Mouse (Mus musculus): ENCODE results near the gene Rpl13a. TPM values are rescaled to one million over a fixed set of nuclear protein-coding genes. Genes with fewer than 3 reads are reported as not detected.
"Not testable (repeated sequence)": the region's sequence is repeated elsewhere in the genome, so short reads cannot be mapped to it uniquely, and the experiment has no call there.

The Rpl13a gene
- polyA plus RNA-seq, 1 experiment from 2014 or later, result 1,416 TPM

- Histone ChIP-seq H3K36me3 (ENCODE audit: control insufficient read depth, insufficient read depth, low read length) (no peaks in the 10 kb centered on the region), H3K9ac (ENCODE audit: low read depth, low read length) (no peak overlapping the region), H3K4me2 (replicated peaks; ENCODE audit: low read depth, low read length) (no peak overlapping the region), H3K27ac (ENCODE audit: low read depth, low read length) (no peak overlapping the region), H3K4me1 (ENCODE audit: control insufficient read depth, insufficient read depth, low read length) (peaks cover 17% of the 10 kb centered on the region), H3K4me3 (ENCODE audit: low read length) (no peak overlapping the region), H3K9me3 (ENCODE audit: control insufficient read depth, low read length) (no peaks in the 10 kb centered on the region), H3K27me3 (ENCODE audit: control insufficient read depth, insufficient read depth, low read length) (no peaks in the 10 kb centered on the region)
- ATAC-seq (ENCODE audit: low FRiP score, low TSS enrichment), result no peak
- WGBS, result 76% methylated on average over 5 of the region's 5 CpGs
Measured at GRCm38 (mm10) chr7:45104941-45105340, 23.6 kb downstream of the Rpl13a start.

GRCm38 (mm10) chr7:45103652-45104180, 24.8 kb downstream of the Rpl13a start, which contains the start of gene Fcgrt:
TSS of gene Fcgrt (minus strand) at chr7:45103851.
- peak within 1 kb of the TSS; percentile 37 for H3K9ac ChIP-seq (ENCODE audit: low read depth, low read length)
- no peaks in the 10 kb centered on the region for H3K9me3 ChIP-seq (ENCODE audit: control insufficient read depth, low read length)
- H3K27ac ChIP-seq (ENCODE audit: low read depth, low read length), result peak within 1 kb of the TSS; percentile 93
- ATAC-seq (ENCODE audit: low FRiP score, low TSS enrichment), result peak; percentile 94
- 14% methylated on average over 7 of the region's 7 CpGs for WGBS
- H3K4me3 ChIP-seq (ENCODE audit: low read length), result peak within 1 kb of the TSS; percentile 36
- no peaks in the 10 kb centered on the region for H3K27me3 ChIP-seq (ENCODE audit: control insufficient read depth, insufficient read depth, low read length)
- peak within 1 kb of the TSS; percentile 44 for H3K4me2 ChIP-seq (replicated peaks; ENCODE audit: low read depth, low read length)
- H3K4me1 ChIP-seq (ENCODE audit: control insufficient read depth, insufficient read depth, low read length), result peaks cover 17% of the 10 kb centered on the region
- no peaks in the 10 kb centered on the region for H3K36me3 ChIP-seq (ENCODE audit: control insufficient read depth, insufficient read depth, low read length)

- no peaks in the 10 kb centered on the region for H3K9me3 ChIP-seq (ENCODE audit: control insufficient read depth, low read length)
- H3K4me3 ChIP-seq (ENCODE audit: low read length), result peak overlapping the region; percentile 36
- H3K4me1 ChIP-seq (ENCODE audit: control insufficient read depth, insufficient read depth, low read length), result peaks cover 17% of the 10 kb centered on the region
- H3K9ac ChIP-seq (ENCODE audit: low read depth, low read length), result peak overlapping the region; percentile 37
- H3K27ac ChIP-seq (ENCODE audit: low read depth, low read length), result peak overlapping the region; percentile 93
- peak overlapping the region; percentile 44 for H3K4me2 ChIP-seq (replicated peaks; ENCODE audit: low read depth, low read length)
- H3K36me3 ChIP-seq (ENCODE audit: control insufficient read depth, insufficient read depth, low read length), result no peaks in the 10 kb centered on the region
- no peaks in the 10 kb centered on the region for H3K27me3 ChIP-seq (ENCODE audit: control insufficient read depth, insufficient read depth, low read length)
- WGBS, result 26% methylated on average over 9 of the region's 9 CpGs
- peak; percentile 37; the same call in 1 of the 2 replicates for ATAC-seq (ENCODE audit: low FRiP score, low TSS enrichment)
Measured at GRCm38 (mm10) chr7:45102940-45103585, 25.5 kb downstream of the Rpl13a start.

GRCm38 (mm10) chr7:45102441-45102840, 26.1 kb downstream of the Rpl13a start:
- WGBS, result 70% methylated on average over 11 of the region's 11 CpGs
- Histone ChIP-seq H3K4me1 (ENCODE audit: control insufficient read depth, insufficient read depth, low read length) (peaks cover 17% of the 10 kb centered on the region), H3K27me3 (ENCODE audit: control insufficient read depth, insufficient read depth, low read length) (no peaks in the 10 kb centered on the region), H3K9ac (ENCODE audit: low read depth, low read length) (peak overlapping the region; percentile 42; the same call in 1 of the 2 replicates), H3K4me3 (ENCODE audit: low read length) (peak overlapping the region; percentile 36; the same call in 1 of the 2 replicates), H3K4me2 (replicated peaks; ENCODE audit: low read depth, low read length) (peak overlapping the region; percentile 44), H3K36me3 (ENCODE audit: control insufficient read depth, insufficient read depth, low read length) (no peaks in the 10 kb centered on the region; the same call in 1 of the 2 replicates), H3K9me3 (ENCODE audit: control insufficient read depth, low read length) (no peaks in the 10 kb centered on the region), H3K27ac (ENCODE audit: low read depth, low read length) (peak overlapping the region; percentile 93; the same call in 1 of the 2 replicates)
- ATAC-seq (ENCODE audit: low FRiP score, low TSS enrichment), result no peak

- H3K9me3 ChIP-seq (ENCODE audit: control insufficient read depth, low read length), result no peaks in the 10 kb centered on the region
- H3K36me3 ChIP-seq (ENCODE audit: control insufficient read depth, insufficient read depth, low read length), result peaks cover 8% of the 10 kb centered on the region; the same call in 1 of the 2 replicates
- H3K4me3 ChIP-seq (ENCODE audit: low read length), result no peak overlapping the region
- 63% methylated on average over 6 of the region's 6 CpGs for WGBS
- peaks cover 17% of the 10 kb centered on the region for H3K4me1 ChIP-seq (ENCODE audit: control insufficient read depth, insufficient read depth, low read length)
- no peak overlapping the region for H3K4me2 ChIP-seq (replicated peaks; ENCODE audit: low read depth, low read length)
- H3K9ac ChIP-seq (ENCODE audit: low read depth, low read length), result no peak overlapping the region
- H3K27ac ChIP-seq (ENCODE audit: low read depth, low read length), result no peak overlapping the region
- no peak for ATAC-seq (ENCODE audit: low FRiP score, low TSS enrichment)
- no peaks in the 10 kb centered on the region for H3K27me3 ChIP-seq (ENCODE audit: control insufficient read depth, insufficient read depth, low read length)
Measured at GRCm38 (mm10) chr7:45100046-45100445, 28.5 kb downstream of the Rpl13a start.

GRCm38 (mm10) chr7:45098541-45099240, 29.9 kb downstream of the Rpl13a start:
- H3K9ac ChIP-seq (ENCODE audit: low read depth, low read length), result no peak overlapping the region
- whole genome bisulfite sequencing, result 88% methylated on average over 8 of the region's 8 CpGs
- no peak overlapping the region for H3K4me3 ChIP-seq (ENCODE audit: low read length)
- ATAC-seq (ENCODE audit: low FRiP score, low TSS enrichment), result no peak
- no peaks in the 10 kb centered on the region for H3K27me3 ChIP-seq (ENCODE audit: control insufficient read depth, insufficient read depth, low read length)
- no peak overlapping the region for H3K4me2 ChIP-seq (replicated peaks; ENCODE audit: low read depth, low read length)
- H3K36me3 ChIP-seq (ENCODE audit: control insufficient read depth, insufficient read depth, low read length), result peaks cover 8% of the 10 kb centered on the region; the same call in 1 of the 2 replicates
- H3K9me3 ChIP-seq (ENCODE audit: control insufficient read depth, low read length), result no peaks in the 10 kb centered on the region
- H3K27ac ChIP-seq (ENCODE audit: low read depth, low read length), result no peak overlapping the region
- peaks cover 22% of the 10 kb centered on the region for H3K4me1 ChIP-seq (ENCODE audit: control insufficient read depth, insufficient read depth, low read length)

GRCm38 (mm10) chr7:45097479-45097878, 31.1 kb downstream of the Rpl13a start:
- Histone ChIP-seq H3K27ac (ENCODE audit: low read depth, low read length) (peak overlapping the region; percentile 42; the same call in 1 of the 2 replicates), H3K36me3 (ENCODE audit: control insufficient read depth, insufficient read depth, low read length) (peaks cover 8% of the 10 kb centered on the region; the same call in 1 of the 2 replicates), H3K4me1 (ENCODE audit: control insufficient read depth, insufficient read depth, low read length) (peaks cover 23% of the 10 kb centered on the region), H3K9me3 (ENCODE audit: control insufficient read depth, low read length) (no peaks in the 10 kb centered on the region), H3K4me2 (replicated peaks; ENCODE audit: low read depth, low read length) (no peak overlapping the region), H3K9ac (ENCODE audit: low read depth, low read length) (no peak overlapping the region), H3K27me3 (ENCODE audit: control insufficient read depth, insufficient read depth, low read length) (no peaks in the 10 kb centered on the region), H3K4me3 (ENCODE audit: low read length) (no peak overlapping the region)
- 52% methylated on average over 6 of the region's 6 CpGs for WGBS
- ATAC-seq (ENCODE audit: low FRiP score, low TSS enrichment), result no peak

- not testable (repeated sequence) for H3K27me3 ChIP-seq (ENCODE audit: control insufficient read depth, insufficient read depth, low read length); ATAC-seq (ENCODE audit: low FRiP score, low TSS enrichment); H3K9ac ChIP-seq (ENCODE audit: low read depth, low read length); H3K4me2 ChIP-seq (replicated peaks; ENCODE audit: low read depth, low read length); H3K27ac ChIP-seq (ENCODE audit: low read depth, low read length); H3K36me3 ChIP-seq (ENCODE audit: control insufficient read depth, insufficient read depth, low read length); H3K9me3 ChIP-seq (ENCODE audit: control insufficient read depth, low read length); H3K4me3 ChIP-seq (ENCODE audit: low read length)
- peaks cover 24% of the 10 kb centered on the region; the same call in 1 of the 2 replicates for H3K4me1 ChIP-seq (ENCODE audit: control insufficient read depth, insufficient read depth, low read length)
- 94% methylated on average over 14 of the region's 14 CpGs for WGBS
Measured at GRCm38 (mm10) chr7:45095965-45096364, 32.6 kb downstream of the Rpl13a start.

All from kidney, embryonic 14.5 days (tissue).